Mouse (Mus musculus): ENCODE results near the gene Shc2.

The Shc2 gene

DNA sequence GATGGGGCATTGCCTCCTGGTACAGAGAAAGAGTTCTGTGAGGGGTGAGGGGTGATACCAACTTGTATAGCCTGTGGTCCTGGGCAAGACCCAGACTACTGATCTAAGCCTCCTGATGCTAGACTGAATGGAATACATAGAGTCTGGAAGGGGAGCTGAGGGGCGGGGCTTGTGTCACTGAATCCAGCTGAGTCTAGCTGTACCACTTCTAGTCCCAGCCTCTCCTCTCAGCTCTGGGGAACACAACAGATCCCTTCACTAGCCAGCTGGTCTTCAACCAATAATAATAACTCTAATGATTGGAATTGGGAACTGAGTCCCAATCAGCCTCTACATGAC is 23.4 kb downstream of the Shc2 start:
- CTCF ChIA-PET, result interaction anchor here (0.5 kb wide), 1 partner anchor 537 kb away, joined by 3 read pairs; no protein-coding TSS in a partner anchor

DNA sequence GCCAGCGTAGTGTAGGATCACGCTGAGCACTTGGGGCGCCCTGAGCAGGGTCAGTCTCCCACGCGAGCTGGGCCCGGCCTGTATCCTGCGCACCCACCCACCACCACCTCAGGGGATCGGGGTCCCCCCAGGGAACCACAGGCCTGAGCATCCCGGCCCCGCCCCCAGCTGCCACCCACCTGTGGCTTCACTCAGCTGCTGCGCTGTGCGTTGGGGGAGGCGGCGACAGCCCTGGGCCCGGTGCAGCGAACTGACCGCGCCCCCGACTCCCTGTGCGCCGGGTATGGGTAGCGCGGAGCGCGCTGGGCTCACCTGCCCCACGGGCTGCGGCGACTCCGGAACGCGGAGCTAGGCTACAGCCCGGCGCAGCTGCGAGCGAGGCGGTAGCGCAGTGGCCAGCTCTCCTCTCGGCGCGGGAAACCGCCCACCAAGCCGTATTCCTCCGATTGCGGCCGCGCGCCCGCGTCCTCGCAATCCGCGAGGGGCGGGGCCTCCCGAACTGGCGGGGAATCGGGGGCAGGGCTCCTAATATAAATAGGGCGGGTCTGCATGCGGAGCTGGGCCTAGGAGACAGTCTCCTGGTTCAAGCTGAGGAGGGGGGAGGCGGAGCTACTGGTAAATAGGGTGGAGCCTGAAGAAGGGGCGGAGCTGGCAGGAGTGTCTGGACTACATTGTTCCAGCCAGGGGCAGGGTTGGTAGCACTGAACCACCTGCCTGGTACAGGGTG is 24.0 kb downstream of the Shc2 start, which contains the start of gene C2cd4c:
Gene C2cd4c (minus strand): TSS at position 448 of the 727 bp plus-strand sequence.
- CTCF ChIA-PET, result interaction anchor here (0.5 kb wide), 1 partner anchor 538 kb away, joined by 3 read pairs; no protein-coding TSS in a partner anchor

DNA sequence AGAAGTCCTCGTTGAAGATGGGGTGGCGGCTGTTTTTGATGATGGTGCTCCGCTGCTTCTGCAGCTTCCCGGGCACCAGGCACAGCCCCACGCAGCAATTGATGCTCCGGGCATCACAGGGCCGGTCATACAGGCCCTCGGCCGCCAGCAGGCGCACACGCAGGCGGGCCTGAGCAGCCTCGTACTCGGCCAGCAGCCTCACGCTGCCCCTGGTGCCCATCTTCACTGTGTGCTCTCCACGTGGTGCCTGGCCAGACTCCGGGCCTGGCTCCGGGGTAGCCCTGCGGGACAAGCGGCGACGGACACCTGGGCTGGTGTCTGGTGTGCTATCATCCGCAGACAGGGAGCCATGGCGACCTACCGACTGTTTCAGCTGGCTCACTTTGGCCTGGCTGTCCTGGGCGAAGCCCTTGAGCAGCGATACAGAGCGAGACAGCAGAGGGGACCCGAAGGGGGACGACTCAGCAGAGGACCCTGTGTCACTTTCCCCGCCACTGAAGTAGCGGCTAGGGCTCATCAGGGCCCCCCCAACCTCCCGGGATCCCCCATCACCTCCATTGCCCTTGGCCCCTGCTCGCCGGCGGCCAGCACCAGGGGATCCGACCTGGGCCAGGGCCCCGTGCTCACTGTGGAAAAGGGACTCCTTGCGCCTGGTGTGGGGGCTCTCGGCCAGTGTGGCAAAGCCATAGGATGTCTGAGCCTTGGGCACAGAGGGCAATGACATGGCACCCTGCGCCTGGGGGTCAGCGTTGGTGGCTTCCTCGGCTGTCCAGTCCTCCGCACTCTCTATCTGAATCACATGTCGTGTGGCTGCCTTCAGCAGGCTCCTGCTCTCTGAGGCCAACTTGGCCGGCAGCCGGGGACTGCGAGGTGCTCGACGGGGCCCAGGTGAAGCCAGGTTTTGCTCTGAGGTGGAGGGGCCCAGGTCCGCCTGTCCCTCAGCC is 25.3 kb downstream of the Shc2 start:
- CTCF ChIA-PET, result no interaction called here

DNA sequence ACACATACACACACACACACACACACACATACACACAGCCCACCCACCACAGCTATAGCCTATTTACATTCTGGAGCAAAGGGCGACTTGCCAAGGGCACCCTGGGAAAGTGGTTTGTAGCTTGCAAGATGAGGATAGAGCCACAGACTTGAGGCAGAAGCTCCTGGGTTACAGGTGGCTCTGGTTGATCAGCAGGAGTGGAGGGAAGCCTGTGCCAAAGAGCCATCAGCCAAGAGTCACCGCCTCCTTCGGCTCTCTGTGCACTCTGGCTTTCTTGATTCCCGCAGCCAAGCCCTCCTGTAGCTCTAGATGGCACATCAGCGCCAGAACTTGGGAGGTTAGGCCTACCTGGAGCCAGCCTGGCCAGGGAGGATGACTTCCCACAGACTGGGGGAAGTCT is 26.4 kb downstream of the Shc2 start:
- CTCF ChIA-PET, result no interaction called here

DNA sequence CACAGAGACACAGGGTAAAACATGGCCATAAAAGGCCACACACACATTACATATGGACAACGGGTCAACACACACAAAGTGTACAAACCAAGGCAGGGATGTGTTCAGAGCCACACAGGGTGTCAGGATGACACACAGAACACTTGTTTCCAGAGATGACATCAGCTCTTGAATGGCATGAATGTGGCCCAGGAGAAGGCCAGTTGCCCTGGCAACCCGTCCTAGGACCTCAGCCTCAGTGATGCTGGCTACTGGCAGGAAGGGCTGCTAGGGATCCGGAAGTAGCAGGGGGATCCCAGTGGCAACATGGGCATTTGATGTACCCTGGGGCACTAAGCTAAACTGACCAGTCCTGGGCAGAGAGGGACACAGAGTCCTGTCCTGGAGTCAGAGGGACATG is 28.4 kb downstream of the Shc2 start:
- CTCF ChIA-PET, result no interaction called here

DNA sequence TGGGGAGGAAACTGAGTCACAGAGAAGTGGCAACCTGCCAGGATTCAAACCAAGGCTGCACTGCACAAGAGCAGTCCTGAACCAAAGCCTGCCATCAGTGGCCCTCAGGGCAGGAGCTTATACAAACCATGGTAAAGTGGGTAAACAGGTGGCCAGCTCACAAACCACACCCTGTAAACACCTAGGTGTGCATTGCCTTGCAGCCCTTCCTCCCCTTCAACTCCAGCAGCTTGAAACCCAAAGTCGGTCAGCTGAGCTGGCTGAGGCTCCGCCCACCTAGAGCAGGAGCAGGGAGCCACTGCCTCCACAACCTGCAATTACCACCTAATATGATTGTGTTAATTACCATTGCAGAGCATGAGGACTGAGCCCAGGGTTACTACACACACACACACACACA is 29.8 kb downstream of the Shc2 start:
- CTCF ChIA-PET, result no interaction called here

DNA sequence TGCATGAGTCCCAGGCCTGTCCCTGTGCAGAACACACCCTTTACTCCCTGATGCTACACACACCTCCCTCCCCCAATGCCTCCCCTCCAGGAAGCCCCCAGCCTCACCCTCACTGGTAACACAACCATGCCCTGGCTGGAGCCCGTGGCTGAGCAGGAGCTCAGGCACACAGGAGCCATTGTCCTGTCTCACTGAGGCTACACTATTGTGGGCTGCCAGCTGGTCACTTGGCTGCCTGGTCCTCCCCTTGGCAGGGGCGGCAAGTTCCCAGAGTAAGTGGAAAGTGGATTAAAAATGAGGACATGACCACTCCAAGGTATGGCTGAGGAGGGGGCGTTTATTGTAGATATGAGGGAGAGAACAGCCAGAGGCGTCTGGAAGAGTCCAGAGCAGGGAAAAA is 31.2 kb downstream of the Shc2 start:
- CTCF ChIA-PET, result no interaction called here

DNA sequence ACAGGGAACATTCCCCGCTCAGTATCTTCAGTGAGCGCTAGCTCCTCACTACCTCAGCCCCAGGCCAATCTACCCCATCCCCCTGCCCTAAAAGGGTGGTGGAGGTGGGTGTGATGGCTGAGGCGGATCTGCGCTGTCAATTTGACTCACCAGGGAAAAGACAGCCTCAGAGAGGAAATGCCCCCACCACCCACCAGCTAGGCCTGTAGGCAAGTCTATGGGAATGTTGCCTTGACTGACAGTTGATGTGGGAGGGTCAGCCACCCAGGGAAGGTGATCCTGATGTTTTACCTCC is 39.8 kb downstream of the Shc2 start:
- CTCF ChIA-PET, result no interaction called here

DNA sequence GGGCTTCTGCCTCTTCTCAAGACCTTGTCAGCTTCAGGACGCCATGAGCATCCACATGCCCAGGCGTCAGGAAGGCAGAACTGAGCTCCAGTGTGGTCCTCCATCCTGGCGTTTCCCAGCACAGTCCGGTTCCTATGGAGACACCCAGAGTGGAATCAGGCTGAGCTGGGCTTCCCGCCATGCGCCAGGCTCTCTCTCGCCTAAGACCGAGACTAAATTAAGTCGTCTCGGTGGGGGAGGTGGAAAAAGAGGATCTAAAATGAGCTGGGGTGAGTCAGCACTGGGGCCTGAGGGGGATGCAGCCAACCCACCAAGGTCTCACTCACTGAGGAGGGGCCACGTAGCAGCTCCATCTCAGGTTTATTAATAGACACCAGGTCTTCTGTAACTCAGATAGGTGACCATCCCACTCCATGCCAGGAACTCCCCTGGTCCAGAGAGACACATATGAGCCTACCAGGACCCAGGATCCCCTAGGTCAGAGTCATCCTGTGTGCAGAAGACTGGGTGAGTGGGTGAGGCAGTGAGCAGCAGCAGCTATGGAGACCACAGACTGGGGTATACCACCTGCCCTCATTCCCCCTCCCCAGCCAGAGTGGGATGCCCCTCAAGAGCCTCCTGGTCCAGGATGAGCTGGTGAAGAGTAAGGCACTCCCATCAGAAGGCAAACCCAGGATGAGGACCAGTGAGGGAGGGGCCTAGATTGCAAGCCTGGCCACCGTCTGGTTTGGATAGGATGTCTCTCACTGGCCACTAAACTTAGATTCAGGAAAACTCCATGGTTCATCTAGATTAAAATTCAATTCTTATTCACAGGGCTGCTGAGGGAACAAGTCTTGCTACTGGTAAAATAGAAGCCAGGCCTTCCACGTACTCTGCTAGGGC is 40.4 kb downstream of the Shc2 start:
- CTCF ChIA-PET, result interaction anchor here (1.2 kb wide), 1 partner anchor 14 kb away, joined by 7 read pairs; no protein-coding TSS in a partner anchor

DNA sequence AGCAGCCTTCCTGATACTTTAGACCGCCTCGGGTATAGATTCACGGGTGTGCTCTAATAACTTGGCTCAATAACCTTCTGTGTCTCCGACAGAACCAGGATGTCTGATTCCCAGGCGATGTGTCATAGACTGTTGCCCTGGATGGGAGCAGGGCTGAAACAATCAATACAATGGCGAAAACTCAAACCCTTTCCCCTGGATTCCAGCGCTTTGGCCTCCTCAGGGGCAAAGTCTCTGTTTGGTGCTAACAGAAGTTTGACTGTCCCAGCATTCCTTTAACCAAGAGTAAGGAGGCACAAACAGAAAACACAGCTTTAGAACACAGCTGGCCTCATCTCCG is 42.2 kb downstream of the Shc2 start:
- CTCF ChIA-PET, result interaction anchor here (0.7 kb wide), 1 partner anchor 56 kb away, joined by 3 read pairs; no protein-coding TSS in a partner anchor

DNA sequence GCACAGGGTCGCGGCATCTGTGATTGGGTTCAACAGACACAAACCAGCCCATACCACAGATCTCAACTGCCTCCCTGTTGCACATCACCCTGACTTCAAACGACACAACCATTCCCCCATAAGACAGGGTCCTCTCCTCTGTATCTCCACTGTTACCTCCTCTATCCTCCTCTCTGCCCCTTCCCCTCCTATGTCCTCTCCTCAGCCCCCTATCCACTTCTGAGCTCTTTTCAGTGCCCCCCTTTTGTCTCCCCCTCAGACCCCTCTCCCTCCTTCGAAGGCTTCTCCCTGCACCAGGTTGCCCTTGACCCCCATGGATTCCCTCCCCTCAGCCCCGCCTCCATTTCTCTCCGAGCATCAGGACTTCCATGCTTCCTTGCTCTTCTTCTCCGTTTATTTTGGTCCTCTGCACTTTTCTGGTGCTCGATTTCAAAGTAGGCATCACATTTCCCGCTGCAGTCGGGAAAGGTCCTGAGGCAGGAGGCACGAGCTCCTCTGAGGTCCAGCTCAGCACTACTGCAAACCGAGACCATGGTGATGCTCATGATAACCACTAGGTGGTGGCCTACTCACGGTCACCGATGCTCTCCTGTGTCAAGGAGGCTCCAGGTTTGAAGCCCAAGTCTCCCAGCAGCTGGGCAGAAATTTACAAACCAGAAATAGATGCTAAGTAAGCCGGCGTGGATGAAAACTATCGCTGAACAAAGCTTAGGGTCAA is 42.7 kb downstream of the Shc2 start:
- CTCF ChIA-PET, result interaction anchor here (0.7 kb wide), 1 partner anchor 56 kb away, joined by 3 read pairs; no protein-coding TSS in a partner anchor

DNA sequence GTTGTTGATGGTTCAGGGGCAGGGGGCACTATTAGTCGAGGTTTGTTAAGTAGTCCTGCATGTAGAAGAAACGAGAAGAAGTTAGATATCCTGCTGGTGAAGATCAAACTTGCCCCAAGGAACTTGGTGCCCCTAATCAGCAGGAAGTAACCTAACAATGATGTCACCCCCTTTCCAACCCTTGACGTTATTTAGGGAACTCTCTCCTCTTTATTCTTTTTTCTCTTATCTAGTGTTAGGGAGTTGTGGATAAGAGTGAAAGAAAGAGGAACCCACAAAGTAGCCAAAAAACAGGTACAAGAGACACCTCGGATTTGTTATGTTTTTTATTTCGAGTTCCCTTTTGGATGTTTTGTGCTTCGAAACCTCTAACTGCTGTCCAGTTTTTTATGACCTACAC is 43.6 kb downstream of the Shc2 start:
- CTCF ChIA-PET, result no interaction called here

DNA sequence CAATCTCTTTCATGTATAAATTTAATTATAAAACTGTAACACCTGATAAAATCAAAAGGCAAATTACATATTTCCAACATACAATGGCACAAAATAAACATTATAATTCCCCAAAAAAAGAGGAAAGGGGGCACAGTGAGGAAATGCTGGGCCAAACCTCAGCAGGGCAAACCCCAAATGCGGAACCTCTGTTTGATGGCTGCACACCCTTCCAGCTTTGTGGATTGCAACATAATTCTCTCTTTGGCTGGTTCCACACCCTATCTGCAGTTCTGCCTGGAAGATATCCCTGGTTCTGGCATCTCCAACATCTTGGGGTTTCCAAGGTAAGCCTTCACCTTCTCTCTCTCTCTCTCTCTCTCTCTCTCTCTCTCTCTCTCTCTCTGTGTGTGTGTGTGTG is 47.0 kb downstream of the Shc2 start:
- CTCF ChIA-PET, result no interaction called here

DNA sequence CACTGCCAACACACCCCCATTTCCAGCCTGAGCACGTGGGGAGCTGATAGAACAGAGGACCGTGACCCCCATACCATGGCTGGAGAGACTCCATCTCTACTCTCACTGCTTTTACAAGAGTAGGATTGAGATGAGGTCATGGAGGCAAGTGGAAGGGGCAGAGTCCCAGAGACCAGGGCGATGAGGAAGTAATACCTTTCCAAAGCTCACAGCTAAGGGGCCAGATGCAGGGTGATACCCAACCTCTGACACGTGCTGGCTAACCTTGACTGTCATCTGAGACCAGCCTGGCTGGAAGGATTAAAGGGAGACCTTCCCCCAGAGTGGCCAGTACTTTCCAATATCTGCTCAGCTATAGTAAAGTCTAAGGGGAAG is 50.0 kb downstream of the Shc2 start:
- CTCF ChIA-PET, result no interaction called here

DNA sequence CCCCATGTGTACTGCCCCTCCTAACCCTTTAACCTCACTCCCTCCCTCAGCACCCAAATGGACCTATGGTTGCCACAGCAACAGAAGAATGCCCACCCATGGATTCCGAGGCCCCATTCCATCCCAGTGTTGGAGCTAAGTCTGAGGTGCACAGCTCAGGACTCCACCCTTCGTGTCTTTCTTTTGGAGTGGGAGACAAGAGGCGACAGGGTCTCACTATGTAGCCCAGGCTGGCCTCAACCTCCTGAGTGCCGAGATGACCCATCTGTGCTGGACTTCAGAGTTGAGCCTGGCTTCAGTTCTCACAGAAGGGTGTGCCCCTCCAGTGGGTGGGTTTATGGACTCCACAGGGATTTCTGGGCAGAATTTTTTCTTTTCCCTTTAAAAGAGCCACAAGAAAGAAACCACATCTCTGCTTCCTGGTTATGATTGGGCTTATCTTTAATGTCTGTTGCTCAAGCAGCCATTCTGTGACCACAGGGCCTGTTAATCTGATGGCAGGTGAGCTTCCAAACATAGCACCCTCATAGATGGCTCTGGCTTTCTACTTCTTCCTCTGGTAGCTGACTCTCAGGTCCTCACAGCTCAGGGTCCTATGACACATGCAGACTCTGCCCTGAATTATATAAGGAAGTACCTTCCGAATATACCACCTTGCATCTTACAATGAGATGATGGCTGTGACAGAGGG is 50.5 kb downstream of the Shc2 start, which contains the start of gene Theg:
Gene Theg (minus strand): TSS at position 271 of the 691 bp plus-strand sequence.
- CTCF ChIA-PET, result no interaction called here

DNA sequence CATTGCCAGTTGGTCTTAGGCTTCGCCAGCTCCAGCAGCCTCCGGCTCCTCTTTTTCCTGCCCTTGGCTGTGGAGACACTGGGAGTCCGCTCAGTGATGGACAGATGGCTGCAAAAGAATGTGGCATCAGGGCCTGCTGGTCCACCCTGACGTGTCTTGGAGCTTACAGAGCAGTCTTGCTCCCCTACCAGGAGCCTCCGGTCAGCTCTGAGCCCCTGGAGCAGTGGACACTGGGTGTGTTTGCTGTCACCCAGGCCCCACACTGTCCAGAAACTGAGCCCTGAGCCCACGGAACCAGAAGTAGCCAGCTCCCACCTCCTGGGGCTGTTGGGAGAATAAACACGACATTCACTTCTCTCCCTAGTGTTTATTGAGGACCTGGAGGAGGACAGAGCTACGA is 51.5 kb downstream of the Shc2 start:
- CTCF ChIA-PET, result no interaction called here

DNA sequence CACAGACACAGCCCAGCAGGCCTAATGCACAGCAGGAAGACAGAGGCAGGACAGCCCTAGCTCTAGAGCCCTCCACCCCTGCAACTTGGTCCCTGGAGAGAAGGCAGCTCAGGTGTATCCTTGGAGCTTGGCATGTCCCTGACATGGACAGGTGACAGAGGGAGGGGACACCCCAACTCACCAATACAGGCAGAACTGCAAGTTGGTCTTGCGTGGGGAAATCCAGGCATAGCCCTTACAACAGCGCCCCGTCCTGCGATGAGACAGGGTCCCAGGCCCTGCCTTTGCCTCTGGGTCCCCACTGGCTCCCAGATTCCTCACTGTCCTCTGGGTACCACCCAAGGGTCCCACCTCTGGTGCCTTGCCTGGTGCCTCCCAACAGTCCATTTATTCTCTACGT is 52.0 kb downstream of the Shc2 start:
- CTCF ChIA-PET, result no interaction called here

DNA sequence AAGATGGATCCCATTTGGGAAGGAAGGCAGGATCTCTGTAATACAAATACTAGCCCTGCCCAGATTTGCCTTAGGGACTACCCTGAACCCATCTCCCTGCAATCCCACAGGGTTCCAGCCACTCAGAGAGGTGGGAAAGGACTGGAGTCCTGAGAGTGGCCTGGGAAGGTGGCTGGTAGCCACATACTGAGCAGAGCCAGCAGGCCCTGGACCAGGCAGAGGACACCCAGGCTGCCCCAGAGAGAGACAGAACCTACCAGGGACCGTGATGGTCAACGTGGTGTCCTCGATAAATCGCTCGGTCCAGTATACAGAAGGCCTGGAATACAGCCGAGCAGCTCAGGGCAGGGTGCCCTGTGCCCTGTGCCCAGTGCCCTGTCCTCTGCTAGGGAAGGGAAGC is 52.6 kb downstream of the Shc2 start:
- CTCF ChIA-PET, result no interaction called here

DNA sequence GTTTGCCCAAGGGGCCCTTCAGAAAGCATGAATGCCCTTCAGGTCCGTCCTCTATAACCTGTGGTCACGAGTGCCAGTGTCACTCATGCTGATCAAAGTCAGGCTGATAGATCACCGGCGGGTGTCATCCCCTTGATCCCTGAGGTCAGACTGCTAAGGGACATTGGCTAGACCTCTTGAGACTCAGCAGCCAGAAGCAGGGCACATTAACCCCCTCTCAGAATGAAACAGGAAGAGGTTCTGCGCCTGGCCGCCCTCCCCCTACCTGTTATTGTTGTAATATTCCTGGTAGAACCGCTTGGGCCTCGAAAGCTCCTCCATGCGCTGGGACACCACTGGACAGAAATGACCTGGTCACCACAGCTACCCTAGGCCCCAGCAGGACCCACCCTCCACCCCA is 53.3 kb downstream of the Shc2 start:
- CTCF ChIA-PET, result interaction anchor here (1.4 kb wide), 1 partner anchor 12 kb away, joined by 7 read pairs; no protein-coding TSS in a partner anchor

DNA sequence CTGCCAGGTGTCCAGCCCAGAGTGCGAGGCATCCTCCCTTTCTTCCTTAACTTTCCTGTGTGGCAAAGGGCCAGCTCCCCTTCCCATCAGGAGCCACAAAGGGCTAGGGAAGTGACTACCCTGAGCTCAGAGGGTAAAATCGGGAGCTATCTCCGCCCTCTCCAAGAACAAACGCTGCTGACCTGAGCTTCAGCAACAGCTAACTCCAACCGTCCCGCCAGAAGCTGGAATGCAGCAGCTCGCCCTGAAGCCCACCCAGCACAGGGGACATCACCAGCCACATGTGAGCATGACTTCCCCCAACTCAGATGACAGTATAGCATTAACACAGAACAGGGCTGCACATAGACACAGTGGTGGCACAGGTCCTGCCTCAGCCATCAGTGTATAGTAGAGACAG is 53.7 kb downstream of the Shc2 start:
- CTCF ChIA-PET, result interaction anchor here (0.6 to 1.4 kb wide), 2 partner anchors 13 to 119 kb away, joined by 3 to 7 read pairs; no protein-coding TSS in a partner anchor

DNA sequence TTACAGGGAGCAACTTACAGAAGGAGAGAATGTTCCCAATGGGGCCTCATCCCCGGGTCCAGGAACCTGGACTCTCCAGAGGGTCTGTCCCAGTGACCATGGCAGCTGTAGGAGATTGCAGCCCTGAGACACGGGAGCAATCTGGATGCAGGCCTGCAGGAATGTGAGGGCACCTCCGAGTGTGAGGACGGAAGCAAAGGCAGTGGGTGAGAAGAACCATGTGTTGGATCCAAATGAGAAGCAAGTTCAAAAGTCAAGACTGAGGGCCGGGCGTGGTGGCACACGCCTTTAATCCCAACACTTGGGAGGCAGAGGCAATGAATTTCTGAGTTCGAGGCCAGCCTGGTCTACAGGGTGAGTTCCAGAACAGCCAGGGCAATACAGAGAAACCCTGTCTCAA is 56.2 kb downstream of the Shc2 start:
- CTCF ChIA-PET, result interaction anchor here (0.5 kb wide), 1 partner anchor 27 kb away, joined by 3 read pairs; no protein-coding TSS in a partner anchor

All from spleen, embryonic (tissue).